Mouse (Mus musculus) CD4-positive helper T cell, adult 2 months (primary cell): ENCODE measurements at regions not wholly inside any gene's neighbourhood (a gene's known extent, or its start where the extent isn't known, plus 50 kb on each side); places are given as distances from the start of the nearest gene placed in this dataset.

Experiments
- DNase-seq: peaks from one replicate; pipeline ENCODE4 v3.0.0-alpha.2; 2012; ENCODE audit warnings: low read depth, missing footprints, low spot score

DNA sequence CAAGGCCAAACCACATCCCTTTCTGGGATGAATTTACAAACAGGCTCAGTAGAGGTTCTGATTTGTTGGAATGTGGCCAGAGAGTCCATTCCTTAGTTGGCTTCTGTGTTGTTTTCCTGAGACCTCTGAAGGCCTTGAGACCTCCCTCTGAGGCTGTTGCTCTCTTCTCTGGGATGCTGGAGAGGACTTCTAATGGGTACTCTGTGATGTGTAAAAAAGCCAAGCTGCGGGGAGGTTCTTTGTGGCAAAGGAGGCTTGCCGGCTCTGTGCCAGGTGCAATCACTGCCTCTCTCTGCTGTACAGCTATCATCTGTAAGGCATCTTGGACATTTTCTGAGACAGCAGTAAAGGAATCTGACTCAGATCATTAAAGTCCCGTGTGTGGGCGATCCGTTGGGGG lies 192.3 kb downstream of the Gm5447 start:
- no peak for DNase-seq

DNA sequence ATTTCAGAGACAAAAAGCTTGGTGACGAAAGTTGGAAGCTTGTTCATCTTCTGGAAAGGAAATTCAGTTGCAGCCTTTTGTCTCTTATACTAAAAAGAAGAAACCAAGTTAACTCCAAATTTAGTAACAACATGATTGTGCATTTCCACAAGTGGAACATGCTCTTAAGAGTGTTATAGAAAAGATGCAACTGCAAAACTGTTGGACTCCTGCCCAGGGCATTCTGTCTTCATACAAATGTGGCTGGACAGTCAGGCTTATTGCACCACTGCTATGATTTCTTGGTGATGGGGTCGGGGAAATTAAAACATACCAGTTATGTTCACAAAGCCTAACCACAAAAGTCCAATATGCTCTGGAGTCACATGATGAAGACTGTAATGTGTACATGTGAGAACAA lies 194.8 kb downstream of the Gm5447 start:
- no peak for DNase-seq

DNA sequence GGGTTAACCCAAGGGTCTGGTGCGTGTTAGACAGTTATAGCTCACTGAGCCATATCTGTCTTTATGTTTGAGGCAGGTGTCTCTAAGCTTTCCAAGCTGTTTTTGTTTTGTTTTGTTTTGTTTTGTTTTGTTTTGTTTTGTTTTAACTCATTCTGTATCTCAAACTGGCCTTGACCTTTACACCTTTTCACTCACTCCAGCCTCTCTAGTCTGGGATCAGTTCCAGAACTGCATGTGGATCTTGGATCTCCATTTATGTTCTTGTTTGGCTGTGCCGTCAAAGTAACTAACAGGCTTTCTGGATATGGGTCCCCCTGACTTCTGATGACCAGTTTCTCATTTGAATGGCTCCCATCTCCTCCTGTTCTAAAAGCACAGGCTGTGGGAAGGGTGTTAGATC lies 197.7 kb downstream of the Gm5447 start:
- DNase-seq: no peak

DNA sequence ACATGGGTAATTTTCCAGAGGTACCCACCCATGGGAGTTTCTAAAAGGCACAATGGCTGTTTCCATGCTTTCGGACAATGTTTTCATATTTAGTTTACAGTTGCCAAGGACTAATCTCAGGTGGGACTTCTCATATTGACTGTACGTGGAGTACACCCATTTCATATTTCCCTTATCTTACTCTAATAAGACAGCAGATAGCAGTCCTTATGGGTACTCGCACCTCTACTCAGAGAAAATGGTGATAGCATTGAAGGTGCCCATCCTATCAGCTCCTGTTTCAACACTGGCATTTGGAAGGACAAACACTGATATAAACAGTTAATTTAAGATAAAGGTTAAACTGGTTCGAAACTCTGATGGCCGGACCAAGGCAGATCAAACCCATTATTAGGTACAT lies 198.6 kb downstream of the Gm5447 start:
- DNase-seq: no peak

DNA sequence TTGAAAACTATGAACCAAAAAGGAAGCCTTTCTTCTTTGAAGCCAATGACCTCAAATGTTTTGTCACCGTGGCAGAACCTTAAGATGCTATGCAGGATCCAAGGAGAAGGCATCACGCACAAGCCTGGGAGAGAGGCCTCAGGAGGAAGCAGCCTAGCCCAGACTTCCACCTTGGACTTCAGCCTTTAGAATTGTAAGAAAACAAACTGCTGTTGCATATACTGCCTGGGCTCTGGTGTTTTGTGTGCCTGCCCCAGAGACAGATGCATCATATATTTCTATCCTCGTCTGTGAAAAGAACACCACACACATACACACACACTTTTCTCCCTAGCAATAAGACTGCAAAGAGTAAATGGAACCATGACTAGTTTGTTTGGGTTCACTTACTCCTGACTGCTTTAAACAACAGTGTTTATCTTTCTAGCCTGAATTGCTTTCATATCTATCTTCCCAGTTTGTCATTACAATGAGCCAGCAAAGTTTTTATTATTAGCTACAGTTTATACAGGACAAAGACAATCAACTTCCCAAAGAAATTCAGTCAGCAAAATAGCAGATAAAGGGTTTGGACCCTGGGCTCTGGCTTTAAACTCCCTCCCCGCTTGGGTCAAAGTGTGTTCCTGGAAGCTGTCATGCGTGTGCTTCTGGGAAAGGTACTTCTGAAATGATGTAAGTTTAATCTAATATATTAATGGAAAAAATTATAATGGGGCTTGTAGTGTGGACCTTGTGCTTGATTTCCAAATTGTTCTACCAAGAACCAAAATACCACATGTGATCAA lies 204.2 kb downstream of the Gm5447 start:
- no peak for DNase-seq

DNA sequence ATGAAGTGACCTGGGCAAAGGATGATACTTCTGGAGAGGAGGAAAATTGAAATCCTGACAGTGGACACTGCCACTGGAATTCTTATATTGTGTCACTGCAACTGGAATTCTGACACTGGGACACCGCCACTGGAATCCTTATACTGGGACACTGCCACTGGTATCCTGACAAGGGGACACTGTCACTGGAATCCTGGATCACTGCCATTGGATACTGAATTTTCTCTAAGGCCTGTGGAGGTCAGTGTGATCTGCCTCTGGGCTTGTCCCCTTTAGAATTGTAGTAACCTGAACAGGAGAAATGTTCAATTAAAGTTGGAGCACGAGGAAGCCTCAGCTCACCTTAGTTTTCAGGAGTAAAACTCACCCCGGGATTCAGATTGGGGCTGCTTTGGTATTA lies 205.0 kb downstream of the Gm5447 start:
- DNase-seq: no peak

DNA sequence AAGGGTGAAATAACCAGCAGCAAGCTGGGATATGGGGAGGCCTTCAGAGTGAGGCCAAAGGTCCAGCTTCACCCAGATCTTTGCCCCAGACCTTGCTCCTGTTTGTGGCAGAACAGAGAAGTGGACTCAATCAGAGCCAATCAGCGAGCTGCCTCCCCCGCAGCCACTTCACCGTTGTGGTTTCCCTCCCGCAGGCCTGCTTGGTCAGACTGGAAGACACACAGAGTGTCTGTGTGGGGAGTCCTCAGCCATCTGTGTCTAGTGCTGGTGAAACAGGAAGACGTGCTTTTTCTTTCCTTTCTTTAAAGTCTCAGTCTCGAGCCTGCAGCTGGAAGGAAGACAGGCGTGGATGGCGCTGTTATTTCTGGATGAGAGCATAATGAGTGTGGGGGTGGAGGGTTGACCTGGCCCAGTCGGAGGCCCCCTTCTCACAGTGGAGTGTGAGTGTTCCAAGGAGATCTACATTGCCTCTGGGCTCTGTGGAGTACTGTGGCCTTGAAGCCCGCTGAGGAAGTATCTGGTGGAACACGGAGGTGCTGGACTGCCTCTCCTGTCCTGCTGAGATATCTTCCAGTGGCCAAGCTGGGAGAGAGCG lies 205.5 kb downstream of the Gm5447 start:
- peak; percentile 2 for DNase-seq

DNA sequence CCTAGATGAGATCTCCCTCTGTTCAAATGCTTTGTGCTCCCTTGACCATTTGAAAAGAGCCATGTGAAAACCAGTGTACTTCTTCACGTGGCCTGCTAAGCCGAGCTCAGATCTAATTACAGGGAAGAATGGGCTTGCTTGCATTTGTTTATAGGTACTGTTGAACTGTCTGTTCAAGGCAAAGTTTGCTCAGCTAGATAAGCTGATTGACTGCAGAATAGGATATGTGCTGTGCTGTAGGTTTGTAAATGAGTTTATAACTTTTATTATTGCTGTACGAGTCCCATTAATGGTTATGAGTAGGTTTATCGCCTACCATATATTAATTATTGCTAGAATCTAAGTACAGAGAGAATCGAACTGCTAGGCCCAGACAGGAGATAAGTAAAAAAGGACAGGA lies 207.5 kb downstream of the Gm5447 start:
- no peak for DNase-seq

DNA sequence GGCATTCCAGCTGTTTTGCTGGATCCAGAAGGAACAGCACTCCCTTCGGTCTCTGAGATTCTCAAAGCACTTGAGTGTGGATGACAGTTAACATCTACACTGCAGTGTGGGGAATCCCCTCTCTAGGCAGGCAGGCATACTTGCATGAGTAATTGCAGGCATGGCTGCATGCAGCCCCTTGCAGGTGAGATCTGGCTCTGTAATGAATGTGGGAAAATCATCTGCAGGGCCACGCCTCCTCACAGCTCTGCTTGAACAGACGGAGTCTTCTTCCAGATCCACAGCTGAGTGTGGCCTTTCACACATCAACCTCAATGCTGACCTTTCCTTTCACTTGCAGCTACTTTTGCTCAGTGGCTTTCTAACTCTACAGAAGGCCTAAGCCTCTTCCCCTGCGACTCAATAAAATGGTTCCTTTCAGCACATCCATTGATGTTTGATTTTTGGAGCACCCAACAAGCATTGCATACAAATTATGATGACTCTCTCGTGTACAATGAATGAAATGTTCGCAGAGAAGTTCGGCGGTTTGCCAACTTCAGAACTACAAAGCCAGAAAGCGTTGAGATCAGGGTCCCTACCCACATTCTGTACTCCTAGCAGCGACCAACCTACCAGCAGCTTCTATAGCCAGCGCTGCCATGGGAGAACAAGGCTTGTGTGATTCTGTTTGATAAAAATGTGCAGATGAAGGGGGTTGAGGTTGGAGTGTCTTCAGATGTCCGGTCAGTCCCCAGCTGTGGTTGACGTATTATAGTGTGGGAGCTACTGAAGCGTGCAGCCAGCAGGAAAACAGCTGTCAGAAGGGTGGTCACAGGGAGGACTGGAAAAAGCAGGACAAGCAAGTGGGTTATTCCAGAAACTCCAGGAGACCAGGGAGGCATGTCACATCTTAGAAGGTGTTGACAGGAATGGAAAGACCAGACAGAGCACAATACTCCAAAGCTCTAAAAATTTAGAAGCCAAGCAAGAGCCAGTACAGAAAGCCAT lies 211.1 kb downstream of the Gm5447 start:
- no peak for DNase-seq

DNA sequence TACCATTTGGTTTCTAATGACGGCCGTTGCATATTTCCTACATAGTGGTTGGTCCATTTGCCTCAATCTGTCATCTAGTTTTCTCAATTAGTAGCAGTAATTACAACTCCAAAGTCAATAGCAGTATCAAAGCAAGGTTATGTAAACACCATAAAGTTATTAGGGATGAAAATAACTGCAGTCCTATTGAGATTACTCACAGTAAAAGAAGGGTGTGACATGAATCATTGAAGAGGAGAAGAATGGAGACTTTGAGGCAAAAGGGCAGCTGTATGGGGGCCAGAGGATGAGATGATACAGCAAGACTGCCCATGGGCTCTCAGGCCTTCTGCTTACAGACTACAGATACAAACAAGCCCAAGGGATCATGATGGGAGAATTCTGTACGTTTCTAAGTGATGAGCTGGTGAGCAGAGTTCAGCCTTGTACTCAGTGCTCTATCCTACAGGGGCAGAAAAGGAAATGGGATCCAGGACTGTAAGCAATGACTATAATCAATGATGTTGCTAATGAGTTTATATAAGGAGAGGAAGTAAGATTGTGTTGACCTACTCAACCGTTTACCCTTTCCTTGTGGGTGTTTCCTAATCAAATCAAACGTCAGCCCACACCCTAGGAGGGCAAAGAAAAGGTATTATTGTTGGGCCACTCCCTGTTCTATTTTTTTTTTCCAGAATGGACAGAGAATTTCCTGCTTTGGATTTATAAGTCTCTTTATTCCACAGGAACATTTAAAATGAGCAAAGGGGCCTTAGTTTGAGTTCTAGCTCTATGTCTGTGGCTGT lies 213.0 kb downstream of the Gm5447 start:
- DNase-seq: no peak

DNA sequence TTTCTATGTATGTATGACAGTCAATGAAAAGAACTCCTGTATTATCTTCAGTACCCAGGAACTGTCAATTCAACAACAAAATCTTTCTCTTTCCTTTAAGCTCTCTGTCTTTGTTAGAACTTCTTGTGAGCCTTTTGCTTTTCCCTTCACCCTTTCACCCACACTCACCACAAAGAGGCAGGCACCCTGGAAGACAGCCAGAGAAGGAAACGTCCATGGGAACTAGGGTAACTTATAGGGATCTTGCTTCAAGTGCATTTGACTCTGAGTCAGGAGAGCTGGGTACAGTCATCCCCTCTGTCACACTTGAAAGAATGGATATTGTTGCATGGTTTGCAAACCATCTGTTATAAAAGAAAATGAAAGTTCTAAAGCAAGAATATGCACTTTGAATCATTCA lies 215.1 kb downstream of the Gm5447 start:
- DNase-seq: no peak

DNA sequence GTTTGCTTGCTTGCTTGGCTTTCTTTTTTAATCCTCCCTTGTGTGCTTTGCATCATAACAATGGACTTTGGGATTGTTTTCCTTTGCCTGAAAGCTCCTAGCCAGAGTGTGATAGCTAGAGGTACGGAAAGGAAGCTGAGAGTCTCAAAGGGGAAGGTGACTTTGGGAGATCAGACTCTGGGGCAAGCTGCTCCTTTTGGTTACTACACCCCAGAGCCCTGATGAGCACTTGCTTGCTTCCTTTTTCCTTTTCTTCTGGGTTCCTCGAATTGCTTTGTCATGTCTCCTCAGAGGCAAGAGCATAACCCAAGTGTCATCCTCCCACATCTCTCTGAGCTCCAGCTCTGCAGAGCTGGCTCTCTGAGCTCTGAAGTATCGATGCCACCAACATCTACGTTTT lies 216.0 kb downstream of the Gm5447 start:
- no peak for DNase-seq

DNA sequence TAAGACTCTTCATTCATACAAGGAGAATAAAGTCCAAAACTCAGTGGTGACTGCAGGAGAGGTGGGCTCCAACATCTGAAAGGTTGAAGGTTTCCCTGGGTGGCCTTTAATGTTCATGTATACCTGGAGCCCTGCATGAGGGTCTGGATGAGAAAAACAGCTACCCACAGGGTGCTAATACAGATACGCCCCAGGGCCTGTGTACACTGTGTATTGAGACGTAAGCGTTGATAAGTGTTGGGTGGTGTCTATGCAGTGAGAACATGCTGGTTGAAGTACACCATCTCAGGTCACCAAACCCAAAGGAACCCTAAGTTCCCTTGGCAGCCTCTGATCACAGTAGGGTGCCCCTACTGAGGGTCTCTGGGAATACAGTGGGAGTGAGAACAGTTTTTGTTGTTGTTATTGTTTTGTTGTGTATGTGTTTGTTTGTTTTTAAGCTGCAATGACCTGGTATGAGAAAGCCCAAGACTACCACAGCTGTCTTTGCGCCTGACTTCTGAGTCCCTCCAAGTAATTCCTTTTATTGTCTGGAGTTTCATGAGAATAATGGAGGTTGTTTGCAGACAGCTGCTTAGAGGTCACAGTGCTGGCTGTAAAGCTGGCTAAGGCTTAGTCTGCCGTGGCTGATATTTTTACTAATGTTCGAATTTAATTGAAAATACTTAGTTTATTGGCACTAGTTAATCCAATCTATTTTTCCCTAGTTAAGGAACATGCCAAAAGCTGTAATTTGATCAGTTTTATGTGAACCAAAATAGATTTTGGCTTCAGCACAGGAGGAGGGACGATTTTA lies 217.5 kb downstream of the Gm5447 start:
- no peak for DNase-seq

DNA sequence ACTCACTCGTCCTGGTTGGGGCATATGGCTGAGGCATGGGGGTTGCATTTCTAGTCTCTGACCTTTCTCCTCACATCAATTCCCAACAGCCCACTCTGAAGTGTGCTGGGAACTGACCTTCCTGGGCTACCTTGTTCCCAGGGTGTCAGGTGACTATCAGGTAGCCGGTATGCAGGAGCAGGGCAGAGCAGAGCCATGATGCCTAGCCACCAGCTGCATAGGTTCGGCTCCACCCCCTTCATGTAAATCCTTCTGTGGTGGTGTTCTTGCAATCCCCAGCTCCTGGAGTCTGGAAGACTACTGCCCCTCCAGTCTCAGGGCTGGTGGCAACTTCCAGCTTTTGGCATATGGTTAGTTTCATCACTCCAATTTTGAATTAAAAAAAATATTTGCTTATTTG lies 221.0 kb downstream of the Gm5447 start:
- no peak for DNase-seq

DNA sequence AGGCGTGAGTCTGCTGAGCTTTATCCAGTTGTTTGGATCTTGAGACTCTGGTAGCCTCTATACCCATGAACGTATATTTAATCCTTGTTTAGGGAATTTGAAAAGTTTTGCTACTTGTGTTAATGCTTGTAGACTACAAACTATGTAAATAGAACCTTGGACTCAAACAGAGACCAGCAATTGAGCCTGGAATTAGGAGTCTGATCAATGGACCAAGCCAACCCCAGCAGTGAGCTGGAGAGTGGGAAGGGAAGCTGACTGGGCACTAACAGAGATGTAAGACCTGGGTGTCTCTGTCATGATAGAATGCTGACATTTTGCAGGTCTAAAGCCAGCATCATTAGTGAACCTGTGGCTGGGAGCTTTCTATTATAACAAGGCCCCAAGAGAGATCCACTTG lies 222.5 kb downstream of the Gm5447 start:
- DNase-seq: no peak

DNA sequence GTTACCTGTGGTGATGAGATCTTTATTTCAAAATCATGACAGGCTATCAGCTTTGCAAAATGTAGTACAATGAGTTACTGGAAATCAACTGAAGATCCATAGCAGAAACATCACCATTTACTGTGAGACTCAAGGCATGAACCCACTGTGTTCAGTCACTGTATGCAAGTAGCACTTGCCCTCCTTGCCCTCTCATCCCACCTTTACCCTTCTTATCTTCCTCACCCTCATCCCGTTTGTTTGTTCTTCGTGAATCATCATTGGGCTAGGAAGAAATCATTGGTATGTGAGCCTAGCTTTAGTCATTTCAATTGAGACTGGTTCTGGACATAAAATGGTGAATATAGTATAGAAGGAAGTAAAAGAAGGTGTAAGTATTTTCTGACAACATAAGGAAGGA lies 223.6 kb downstream of the Gm5447 start:
- no peak for DNase-seq

DNA sequence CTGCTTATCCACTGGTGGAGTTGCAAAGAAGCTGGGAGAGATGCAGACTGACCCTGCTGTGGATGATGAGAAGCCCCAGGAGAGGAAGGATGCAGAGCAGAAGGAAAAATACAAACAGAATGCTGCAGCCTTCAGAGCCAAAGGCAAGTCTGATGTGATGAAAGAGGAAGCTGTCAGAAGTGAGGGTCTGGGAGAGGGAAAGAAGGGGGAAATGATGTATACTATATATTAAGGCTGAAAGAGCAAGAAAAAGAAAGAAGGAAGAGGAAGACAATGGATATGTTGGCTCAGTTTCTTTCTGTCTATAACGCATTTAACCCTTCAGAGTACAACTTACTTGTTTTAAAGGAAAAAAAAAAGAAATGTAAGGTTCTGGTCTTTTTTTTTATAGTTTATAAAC lies 225.4 kb downstream of the Gm5447 start:
- no peak for DNase-seq

DNA sequence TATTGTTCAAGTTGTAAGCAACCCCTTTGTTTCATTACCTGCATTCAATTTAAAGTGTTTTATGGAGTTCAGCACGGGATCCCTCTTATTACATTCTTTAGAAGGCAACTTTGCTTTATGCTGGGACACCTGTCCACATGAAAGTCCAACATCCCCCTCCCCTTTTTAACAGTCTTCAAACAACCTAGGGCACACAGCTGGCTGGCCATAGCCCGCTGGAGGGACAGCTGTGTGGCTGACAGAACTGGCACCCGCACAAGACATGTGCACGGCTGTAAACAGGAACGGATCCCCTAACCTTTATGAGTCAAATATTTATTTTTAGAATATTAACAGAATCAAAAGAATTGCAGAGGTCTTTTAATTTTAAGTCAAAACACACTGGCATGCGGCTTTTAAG lies 230.1 kb downstream of the Gm5447 start:
- no peak for DNase-seq

DNA sequence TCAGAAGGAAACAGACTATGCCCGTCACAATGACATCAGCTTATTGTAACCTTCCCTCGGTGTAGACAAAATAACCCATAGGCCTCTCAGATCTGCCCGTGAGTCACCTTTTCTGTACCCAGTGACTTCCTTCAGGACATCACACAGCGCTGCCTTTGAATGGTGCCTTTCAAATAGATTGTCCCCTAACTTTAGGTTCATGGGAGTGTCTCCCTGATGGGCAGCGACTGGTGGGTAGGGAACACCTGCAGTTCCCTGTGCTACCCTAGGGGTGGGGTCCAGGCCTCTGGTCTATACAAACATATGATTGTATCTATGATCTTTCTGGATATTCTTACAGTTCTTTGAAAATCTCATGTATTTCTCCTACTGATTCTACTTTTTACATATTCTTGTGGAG lies 232.4 kb downstream of the Gm5447 start:
- no peak for DNase-seq

DNA sequence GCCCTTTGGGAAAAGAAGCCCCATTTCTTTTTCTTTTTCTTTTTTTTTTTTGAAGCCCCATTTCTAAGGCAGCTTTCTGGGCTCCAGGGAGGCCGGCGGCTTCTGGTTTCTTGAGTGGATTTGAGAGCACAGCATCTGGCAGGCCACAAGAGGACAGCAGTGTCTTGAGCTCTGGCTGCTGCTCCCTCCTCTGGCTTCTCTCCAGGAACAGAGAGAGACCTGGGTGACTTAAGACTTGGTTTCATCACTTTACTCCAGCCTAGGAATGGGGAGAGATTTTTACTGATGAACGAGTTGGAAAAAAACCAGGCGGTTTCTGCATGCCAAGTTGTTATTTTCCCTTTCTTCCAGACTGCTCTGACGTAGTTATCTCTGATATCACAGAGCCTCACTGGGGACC lies 233.7 kb downstream of the Gm5447 start:
- DNase-seq: no peak

DNA sequence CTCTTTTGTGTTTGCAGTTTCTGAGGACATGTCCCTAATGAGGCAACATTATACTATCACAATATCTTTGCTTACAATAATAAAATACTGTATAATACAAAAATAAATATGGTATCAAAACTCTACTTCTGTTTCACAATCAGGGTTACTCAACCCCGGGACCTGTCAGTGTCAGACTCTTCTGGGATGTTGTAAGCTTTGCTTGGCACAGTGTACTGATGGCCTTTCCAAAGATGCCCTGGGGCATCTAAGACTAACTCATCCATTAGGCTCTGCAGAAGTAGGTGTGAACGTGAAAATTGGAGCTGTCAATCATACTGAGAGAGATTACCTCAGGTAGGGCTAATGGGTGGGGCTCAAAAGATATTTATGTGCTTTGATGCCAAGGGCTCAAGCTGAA lies 249.0 kb downstream of the Gm5447 start:
- no peak for DNase-seq
